Mouse (Mus musculus) inflammation-experienced regulatory T-cells, adult 16 weeks (primary cell): ENCODE results near the gene Rph3a. TPM values are rescaled to one million over a fixed set of nuclear protein-coding genes. Genes with fewer than 3 reads are reported as not detected.

ENCODE experiments used
- polyA plus RNA-seq: library from polyadenylated mRNA; unstranded; fragments of 100-300 nt; shearing (Covaris generic); gene quantifications from one replicate; pipeline ENCODE4 v1.2.1, GENCODE M21; 2017

The Rph3a gene
- polyA plus RNA-seq, result not detected

DNA sequence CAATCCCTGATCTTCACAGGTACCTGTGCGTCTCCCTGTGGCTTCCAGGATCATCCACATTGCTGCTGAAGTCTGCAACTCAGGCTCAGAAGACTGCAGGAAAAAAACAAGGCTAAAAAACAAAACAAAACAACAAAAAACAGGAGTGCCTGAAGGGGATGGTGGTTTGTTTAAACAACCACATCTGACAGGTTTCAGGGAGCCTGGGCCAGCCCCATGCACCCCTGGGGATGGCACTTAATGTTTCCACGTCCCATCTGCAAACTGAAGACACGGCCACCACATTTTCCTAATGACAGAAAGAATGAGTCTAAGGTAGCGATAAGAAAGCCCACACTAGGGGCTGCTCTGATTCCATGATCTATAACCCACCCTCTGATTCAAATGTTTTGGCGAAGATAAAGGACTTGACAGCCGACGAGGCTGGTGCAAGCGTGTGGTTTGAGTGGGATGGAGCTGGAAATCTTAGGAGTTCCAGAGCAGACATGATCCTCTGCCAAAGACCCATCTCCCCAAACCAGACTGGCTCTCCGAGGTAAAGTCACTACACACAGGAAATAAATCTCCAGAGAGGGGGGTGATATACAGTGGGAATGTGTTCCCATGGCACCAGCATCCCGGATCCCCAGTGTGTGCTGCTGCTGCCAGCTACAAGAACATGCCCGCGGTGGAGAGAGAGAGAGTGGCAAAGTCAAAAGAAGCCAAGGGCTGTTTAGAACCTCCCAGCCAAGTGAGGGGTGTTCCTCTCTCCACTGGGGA is at the start of gene Rph3a:
Gene Rph3a, minus strand, starts transcription at position 282 of the 759 bp plus-strand sequence.

DNA sequence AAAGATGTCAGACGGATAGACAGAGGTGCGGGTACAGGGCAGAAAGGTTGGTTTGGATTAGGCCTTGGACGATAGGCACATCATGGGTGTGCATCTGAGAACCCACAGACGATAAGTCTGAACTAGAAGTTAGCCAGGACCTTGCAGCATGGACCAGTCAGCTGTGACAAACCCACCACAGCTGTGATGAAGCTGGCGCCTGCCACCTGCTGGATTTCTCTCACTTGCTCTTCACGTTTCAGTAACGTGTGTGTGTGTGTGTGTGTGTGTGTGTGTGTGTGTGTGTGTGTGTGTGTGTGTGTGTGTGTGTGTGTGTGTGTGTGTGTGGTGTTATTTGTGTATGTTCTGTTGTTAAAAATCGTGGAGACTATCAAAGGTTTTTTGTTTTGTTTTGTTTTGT is 95.7 kb downstream of the Rph3a start, which contains the start of gene Oas1d:
Gene Oas1d, plus strand, starts transcription at position 333 of the 400 bp plus-strand sequence.

DNA sequence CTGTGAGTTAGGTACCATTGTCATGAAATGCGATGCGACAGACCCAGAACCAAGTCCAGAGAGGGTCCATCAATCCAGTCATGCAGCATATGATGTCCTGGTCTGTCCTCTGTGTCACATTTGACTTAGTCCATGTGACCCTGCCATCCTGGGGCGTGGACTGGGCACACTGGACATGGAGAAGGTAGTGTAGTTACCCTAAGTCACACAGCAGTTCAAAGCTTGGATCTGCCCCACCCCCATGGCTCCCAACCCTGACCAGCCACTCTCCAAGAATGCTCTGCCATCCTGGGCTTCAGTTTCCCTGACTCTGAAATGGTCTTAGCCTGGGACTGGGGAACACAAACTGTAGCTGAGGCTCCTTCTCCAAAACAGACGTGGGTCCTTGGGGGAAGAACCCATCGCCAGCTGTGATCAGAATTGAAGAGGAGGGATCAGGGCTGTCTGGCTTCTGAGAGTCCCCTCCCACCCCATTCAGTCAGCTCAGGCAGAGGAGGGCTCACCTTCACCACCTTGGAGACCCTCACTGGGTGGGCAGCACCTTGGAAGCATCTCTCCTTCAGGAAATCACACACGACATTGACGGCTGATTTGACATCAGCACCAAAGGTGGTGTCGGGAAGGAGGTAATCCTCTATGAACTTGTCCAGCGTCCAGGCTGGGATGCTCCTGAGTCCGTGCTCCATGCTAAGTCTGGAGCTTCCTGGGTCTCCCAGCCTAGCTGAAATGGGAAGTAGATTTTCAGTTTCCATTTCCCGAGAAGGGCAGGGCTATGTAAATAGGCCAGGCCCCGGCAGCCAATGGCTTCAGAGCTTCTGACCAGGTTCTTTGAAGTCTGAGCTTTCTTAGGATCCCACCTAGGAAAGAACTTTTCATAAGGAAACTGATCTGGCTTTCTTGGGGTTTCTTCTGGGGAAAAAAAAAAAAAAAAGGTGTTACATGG is 102.8 kb downstream of the Rph3a start, which contains the start of gene Oas1a:
Gene Oas1a, minus strand, starts transcription at position 731 of the 943 bp plus-strand sequence.

Other genes with a start within 250 kb of the Rph3a start
- gene Oas3, start 232.4 kb downstream of the Rph3a start, polyA plus RNA-seq, result 14.1 TPM
- not detected for gene Oas1e, start 214.6 kb downstream of the Rph3a start, polyA plus RNA-seq
- gene Oas1c, start 197.6 kb downstream of the Rph3a start, polyA plus RNA-seq, result 13.0 TPM
- gene Oas1f, start 162.7 kb downstream of the Rph3a start, polyA plus RNA-seq, result not detected
- not detected for gene Oas1h, start 148.7 kb downstream of the Rph3a start, polyA plus RNA-seq
- gene Oas1g, start 122.5 kb downstream of the Rph3a start, polyA plus RNA-seq, result 1.1 TPM
- gene Oas1a, start 102.6 kb downstream of the Rph3a start, polyA plus RNA-seq, result 58.4 TPM
- gene Oas1d, start 95.6 kb downstream of the Rph3a start, polyA plus RNA-seq, result not detected
- gene Ptpn11, start 181.3 kb upstream of the Rph3a start, polyA plus RNA-seq, result 14.6 TPM
- 751 TPM for gene Rpl6, start 194.4 kb upstream of the Rph3a start, polyA plus RNA-seq
- 4.8 TPM for gene Hectd4, start 210.1 kb upstream of the Rph3a start, polyA plus RNA-seq